Mouse (Mus musculus): Measurements from ENCODE around the gene Itpr3. TPM values are rescaled to one million over a fixed set of nuclear protein-coding genes. Genes with fewer than 3 reads are reported as not detected.

Gene Itpr3
- total RNA-seq, 2 experiments from 2014 or later: 5.9 to 6.3 TPM

GRCm38 (mm10) chr17:27144152-27144551 lies 87.0 kb downstream of the Itpr3 start:
- DNase-seq: no peak

GRCm38 (mm10) chr17:27146323-27146923 lies 89.3 kb downstream of the Itpr3 start:
- DNase-seq: no peak

GRCm38 (mm10) chr17:27150871-27151270 lies 93.8 kb downstream of the Itpr3 start:
- peak; percentile 72 to 75 for DNase-seq

- peak in 1 of 2 experiments; percentile 49 for DNase-seq
Measured at GRCm38 (mm10) chr17:27151411-27151810, 94.3 kb downstream of the Itpr3 start.

- no peak for DNase-seq
Measured at GRCm38 (mm10) chr17:27152976-27153723, 96.0 kb downstream of the Itpr3 start.

- DNase-seq: peak; percentile 80 to 85
Measured at GRCm38 (mm10) chr17:27153773-27154193, 96.7 kb downstream of the Itpr3 start.

- DNase-seq: no peak
Measured at GRCm38 (mm10) chr17:27154256-27154655, 97.2 kb downstream of the Itpr3 start.

GRCm38 (mm10) chr17:27154881-27155280 lies 97.8 kb downstream of the Itpr3 start:
- no peak for DNase-seq

- no peak for DNase-seq
Measured at GRCm38 (mm10) chr17:27155752-27156151, 98.6 kb downstream of the Itpr3 start.

- no peak for DNase-seq
Measured at GRCm38 (mm10) chr17:27158439-27158838, 101.3 kb downstream of the Itpr3 start.

- DNase-seq: no peak
Measured at GRCm38 (mm10) chr17:27159169-27159568, 102.1 kb downstream of the Itpr3 start.

- DNase-seq: peak; percentile 50 to 53
Measured at GRCm38 (mm10) chr17:27160905-27161304, 103.8 kb downstream of the Itpr3 start.

- peak; percentile 71 to 75 for DNase-seq
Measured at GRCm38 (mm10) chr17:27165054-27165773, 108.1 kb downstream of the Itpr3 start.

- no peak for DNase-seq
Measured at GRCm38 (mm10) chr17:27166901-27167300, 109.8 kb downstream of the Itpr3 start.

- DNase-seq: no peak
Measured at GRCm38 (mm10) chr17:27167545-27167944, 110.4 kb downstream of the Itpr3 start, which contains the start of gene Ip6k3. Gene Ip6k3 (minus strand): TSS chr17:27167795.

GRCm38 (mm10) chr17:27168569-27168968 lies 111.5 kb downstream of the Itpr3 start:
- no peak for DNase-seq

- peak; percentile 47 to 50 for DNase-seq
Measured at GRCm38 (mm10) chr17:27169952-27170695, 113.0 kb downstream of the Itpr3 start.

GRCm38 (mm10) chr17:27171121-27171520 lies 114.0 kb downstream of the Itpr3 start:
- peak; percentile 46 to 68 for DNase-seq
